Mouse (Mus musculus) heart, embryonic 12.5 days (tissue): Measurements from ENCODE around the gene Fancg. TPM values are rescaled to one million over a fixed set of nuclear protein-coding genes. Genes with fewer than 3 reads are reported as not detected.
"Not testable (repeated sequence)": the region's sequence is repeated elsewhere in the genome, so short reads cannot be mapped to it uniquely, and the experiment has no call there.

Source experiments
- ATAC-seq: fragments of 200-750 bp; cut with Nextera tagmentation; 2 replicates; pipeline ENCODE4 v1.8.0; 2017; ENCODE audit warnings: moderate TSS enrichment, moderate library complexity; ENCODE audit not compliant: insufficient number of reproducible peaks, low FRiP score
- H3K27ac ChIP-seq: fragments of 300-500 bp; sonication (generic); 2 replicates; pipeline ENCODE4 v1.5.1; 2016; ENCODE audit warnings: mild to moderate bottlenecking, moderate library complexity; ENCODE audit not compliant: poor library complexity, severe bottlenecking
- H3K27me3 ChIP-seq: fragments of 300-500 bp; sonication (generic); replicated peaks from 2 replicates; pipeline ENCODE4 v1.6.1; 2016; ENCODE audit warnings: mild to moderate bottlenecking, moderate library complexity
- H3K36me3 ChIP-seq: fragments of 300-500 bp; sonication (generic); 2 replicates; pipeline ENCODE4 v1.6.1; 2016; ENCODE audit warnings: mild to moderate bottlenecking, moderate library complexity
- H3K4me1 ChIP-seq: fragments of 300-500 bp; sonication (generic); replicated peaks from 2 replicates; pipeline ENCODE4 v1.6.1; 2016; ENCODE audit warnings: mild to moderate bottlenecking
- H3K4me2 ChIP-seq: fragments of 300-500 bp; sonication (generic); 2 replicates; pipeline ENCODE4 v1.6.1; 2016; ENCODE audit warnings: mild to moderate bottlenecking, moderate library complexity
- H3K4me3 ChIP-seq: fragments of 300-500 bp; sonication (generic); 2 replicates; pipeline ENCODE4 v1.5.1; 2016; ENCODE audit warnings: mild to moderate bottlenecking
- H3K9ac ChIP-seq: fragments of 300-500 bp; sonication (generic); 2 replicates; pipeline ENCODE4 v1.6.1; 2016; ENCODE audit warnings: mild to moderate bottlenecking, moderate library complexity
- H3K9me3 ChIP-seq: fragments of 300-500 bp; sonication (generic); replicated peaks from 2 replicates; pipeline ENCODE4 v1.6.1; 2016; ENCODE audit warnings: mild to moderate bottlenecking, moderate library complexity
- WGBS: fragments of 180-500 bp; shearing (Covaris S2); methylation state at CpG from one replicate; pipeline ENCODE4 v1.1.7; 2016; 5-methylcytosine and 5-hydroxymethylcytosine counted together
- polyA plus RNA-seq: library from polyadenylated mRNA; unstranded; fragments of >200 nt; fragmentation: Nextera tagmentation; extraction: Ambion mirVana; gene quantifications from 2 replicates; pipeline ENCODE4 v1.2.1, GENCODE M21; 2016

Fancg gene
- polyA plus RNA-seq, 1 experiment from 2014 or later, result 12.2 TPM

DNA sequence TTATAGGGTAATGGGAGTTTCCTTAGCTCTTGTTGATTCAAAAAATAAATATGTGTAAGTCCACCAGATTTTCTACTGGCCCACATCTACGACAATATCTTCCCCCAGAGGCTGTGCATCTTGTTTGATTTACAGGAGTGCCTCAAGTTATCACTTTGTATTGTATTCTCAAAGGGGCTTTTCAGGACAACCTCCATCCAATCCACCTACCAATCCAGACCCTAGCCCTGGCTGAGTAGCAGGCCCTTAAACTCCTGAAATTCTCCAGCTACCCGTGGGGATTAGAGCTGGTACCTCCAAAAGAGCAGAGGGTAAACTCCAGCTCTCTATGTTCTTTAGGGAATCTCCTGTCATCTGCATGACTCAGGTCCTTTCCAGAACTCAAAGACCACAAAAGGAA lies 12.3 kb downstream of the Fancg start:
- H3K36me3 ChIP-seq, result peaks cover 32% of the 10 kb centered on the region
- no peaks in the 10 kb centered on the region for H3K9me3 ChIP-seq
- peak overlapping the region; percentile 99 for H3K9ac ChIP-seq
- ATAC-seq, result no peak
- H3K27ac ChIP-seq, result peak overlapping the region; percentile 83
- 46% methylated on average over 2 of the region's 2 CpGs for WGBS
- peaks cover 20% of the 10 kb centered on the region for H3K4me1 ChIP-seq
- H3K27me3 ChIP-seq, result no peaks in the 10 kb centered on the region
- peak overlapping the region; percentile 97 for H3K4me3 ChIP-seq
- H3K4me2 ChIP-seq, result peak overlapping the region; percentile 65

GRCm38 (mm10) chr4:42988296-42988695 lies 22.0 kb downstream of the Fancg start:
- Histone ChIP-seq H3K4me1 (no peaks in the 10 kb centered on the region), H3K36me3 (peaks cover 98% of the 10 kb centered on the region), H3K4me2 (no peak overlapping the region), H3K27ac (no peak overlapping the region), H3K27me3 (no peaks in the 10 kb centered on the region), H3K9me3 (no peaks in the 10 kb centered on the region), H3K4me3 (no peak overlapping the region), H3K9ac (no peak overlapping the region)
- WGBS, result 87% methylated on average over 1 of the region's 1 CpGs
- no peak for ATAC-seq

DNA sequence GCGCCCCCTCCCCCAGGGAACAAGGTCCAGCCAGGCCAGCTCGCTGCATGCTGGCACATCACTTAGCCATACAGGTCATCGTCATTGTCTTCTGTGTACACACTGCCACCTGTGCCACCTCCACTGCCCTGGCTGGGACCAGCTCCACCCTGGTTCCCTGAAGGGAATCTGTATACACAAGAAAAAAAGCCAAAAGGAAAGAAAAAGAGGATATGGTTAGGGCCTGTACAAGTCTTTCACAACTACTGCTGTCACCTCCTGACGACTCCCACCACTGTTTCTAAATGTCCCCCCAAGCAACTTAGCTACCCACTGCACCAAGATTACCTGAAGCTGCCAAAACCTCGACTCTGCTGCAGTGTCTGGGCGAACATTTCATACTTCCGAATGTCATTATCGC lies 29.8 kb downstream of the Fancg start:
- H3K27ac ChIP-seq, H3K4me2 ChIP-seq, ATAC-seq, H3K4me1 ChIP-seq, H3K9me3 ChIP-seq, H3K4me3 ChIP-seq, H3K9ac ChIP-seq, H3K27me3 ChIP-seq: not testable (repeated sequence)
- H3K36me3 ChIP-seq, result peaks cover 81% of the 10 kb centered on the region
- WGBS, result 91% methylated on average over 8 of the region's 8 CpGs

GRCm38 (mm10) chr4:42978062-42978461 lies 32.2 kb downstream of the Fancg start:
- Histone ChIP-seq H3K36me3 (peaks cover 57% of the 10 kb centered on the region), H3K9ac (no peak overlapping the region), H3K27ac (no peak overlapping the region), H3K4me1 (peaks cover 16% of the 10 kb centered on the region), H3K4me3 (no peak overlapping the region), H3K4me2 (no peak overlapping the region), H3K9me3 (no peaks in the 10 kb centered on the region), H3K27me3 (no peaks in the 10 kb centered on the region)
- 93% methylated on average over 4 of the region's 4 CpGs for WGBS
- no peak for ATAC-seq

GRCm38 (mm10) chr4:42973868-42974267 lies 36.4 kb downstream of the Fancg start:
- Histone ChIP-seq H3K4me3 (no peak overlapping the region), H3K27me3 (no peaks in the 10 kb centered on the region), H3K36me3 (peaks cover 21% of the 10 kb centered on the region), H3K4me1 (peaks cover 16% of the 10 kb centered on the region), H3K9me3 (no peaks in the 10 kb centered on the region), H3K27ac (peak overlapping the region; percentile 48; the same call in 1 of the 2 replicates), H3K4me2 (no peak overlapping the region), H3K9ac (no peak overlapping the region)
- WGBS, result 38% methylated on average over 5 of the region's 5 CpGs
- ATAC-seq, result no peak

DNA sequence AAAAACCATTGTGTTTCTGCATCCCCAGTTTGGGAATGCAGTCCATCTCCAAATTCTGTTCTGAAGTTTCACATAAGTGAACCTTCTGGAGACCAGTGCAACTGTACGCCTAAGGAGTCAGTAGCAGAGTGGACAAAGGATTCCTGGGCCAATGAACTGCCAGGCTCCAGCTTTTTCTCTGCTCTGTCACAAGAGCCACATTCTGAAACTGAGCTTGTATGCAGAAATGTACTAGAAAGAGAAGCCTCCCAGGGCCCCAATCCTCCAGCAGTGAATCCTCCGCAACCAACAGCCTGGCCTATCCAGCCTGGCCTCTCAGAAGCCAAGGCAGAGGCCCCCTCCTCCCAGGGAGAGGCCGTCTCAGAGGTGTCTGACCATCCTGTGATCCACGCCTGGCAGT lies 37.4 kb downstream of the Fancg start:
- H3K27ac ChIP-seq, result no peak overlapping the region
- H3K9ac ChIP-seq, result no peak overlapping the region
- peaks cover 14% of the 10 kb centered on the region for H3K36me3 ChIP-seq
- no peak for ATAC-seq
- H3K4me1 ChIP-seq, result peaks cover 16% of the 10 kb centered on the region
- 66% methylated on average over 4 of the region's 4 CpGs for WGBS
- H3K27me3 ChIP-seq, result no peaks in the 10 kb centered on the region
- no peak overlapping the region for H3K4me3 ChIP-seq
- no peak overlapping the region for H3K4me2 ChIP-seq
- H3K9me3 ChIP-seq, result no peaks in the 10 kb centered on the region

GRCm38 (mm10) chr4:42969304-42969703 lies 41.0 kb downstream of the Fancg start, which contains the start of gene 1700022I11Rik:
Gene 1700022I11Rik, plus strand, starts transcription at chr4:42969604.
- no peak within 1 kb of the TSS for H3K27ac ChIP-seq
- ATAC-seq, result no peak
- H3K4me1 ChIP-seq, result peaks cover 21% of the 10 kb centered on the region
- 83% methylated on average over 4 of the region's 4 CpGs for WGBS
- no peak within 1 kb of the TSS for H3K9ac ChIP-seq
- H3K4me2 ChIP-seq, result no peak within 1 kb of the TSS
- H3K27me3 ChIP-seq, result no peaks in the 10 kb centered on the region
- H3K4me3 ChIP-seq, result no peak within 1 kb of the TSS
- H3K9me3 ChIP-seq, result no peaks in the 10 kb centered on the region
- no peaks in the 10 kb centered on the region for H3K36me3 ChIP-seq

DNA sequence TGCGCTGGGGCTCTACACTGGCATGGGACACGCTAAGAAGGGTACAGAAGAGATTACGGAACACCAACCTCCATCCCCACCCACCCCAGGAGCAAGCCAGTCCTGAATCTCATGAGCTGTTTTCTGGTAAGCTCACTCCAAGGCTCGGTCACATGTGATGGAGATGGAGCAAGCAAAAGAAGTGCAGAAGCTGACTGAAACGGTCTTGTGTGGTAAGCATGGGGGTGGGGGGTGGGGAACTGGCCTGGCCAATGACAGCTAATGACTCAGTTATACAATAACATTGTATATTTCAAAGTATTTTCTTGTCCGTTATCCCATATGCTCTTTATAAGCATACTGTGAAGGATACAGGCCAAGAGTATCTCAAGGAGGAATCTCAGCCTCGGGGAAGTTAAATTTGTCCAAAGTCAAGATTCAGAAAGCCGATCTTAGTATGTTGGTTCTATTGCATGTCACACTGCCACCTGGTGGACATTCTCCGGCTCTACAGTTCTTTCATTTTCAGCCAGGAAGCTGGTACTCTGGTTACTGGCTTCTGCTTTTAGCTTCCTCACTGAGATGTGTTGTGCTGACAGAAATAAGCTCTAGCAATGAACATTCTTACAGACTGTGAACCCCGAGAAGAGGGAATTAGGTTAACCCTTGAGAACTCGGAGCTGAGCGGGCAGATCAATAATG lies 45.1 kb downstream of the Fancg start:
- no peak for ATAC-seq
- Histone ChIP-seq H3K4me2 (peak overlapping the region; percentile 48), H3K27me3 (no peaks in the 10 kb centered on the region), H3K36me3 (no peaks in the 10 kb centered on the region), H3K9me3 (0 out of 2 replicates have a peak, but pooled peaks cover 2% of the 10 kb centered on the region), H3K9ac (no peak overlapping the region), H3K4me1 (peaks cover 15% of the 10 kb centered on the region), H3K27ac (no peak overlapping the region), H3K4me3 (peak overlapping the region; percentile 17; the same call in 1 of the 2 replicates)
- WGBS, result 17% methylated on average over 12 of the region's 12 CpGs

DNA sequence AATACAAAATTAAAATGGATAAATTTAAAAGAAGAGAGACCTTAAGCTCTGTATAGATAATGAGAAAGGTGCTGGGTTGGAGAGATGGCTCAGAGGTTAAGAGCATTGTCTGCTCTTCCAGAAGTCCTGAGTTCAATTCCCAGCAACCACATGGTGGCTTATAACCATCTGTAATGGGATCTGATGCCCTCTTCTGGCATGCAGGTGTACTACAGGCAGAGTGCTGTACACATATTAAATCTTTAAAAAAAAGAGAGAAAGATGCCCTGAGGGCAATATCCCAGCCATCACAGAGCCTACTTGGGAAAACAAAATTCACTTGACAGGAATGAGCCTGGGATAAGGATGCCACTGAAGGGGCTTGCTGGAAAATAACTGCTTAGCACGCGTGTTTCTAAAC lies 46.8 kb downstream of the Fancg start:
- ATAC-seq, result no peak
- peak overlapping the region; percentile 54; the same call in 1 of the 2 replicates for H3K27ac ChIP-seq
- H3K27me3 ChIP-seq, result no peaks in the 10 kb centered on the region
- 69% methylated on average over 2 of the region's 2 CpGs for WGBS
- H3K9ac ChIP-seq, result no peak overlapping the region
- H3K36me3 ChIP-seq, result no peaks in the 10 kb centered on the region
- H3K4me1 ChIP-seq, result peaks cover 32% of the 10 kb centered on the region
- H3K9me3 ChIP-seq, result 0 out of 2 replicates have a peak, but pooled peaks cover 2% of the 10 kb centered on the region
- no peak overlapping the region for H3K4me3 ChIP-seq
- no peak overlapping the region for H3K4me2 ChIP-seq

GRCm38 (mm10) chr4:42961592-42961991 lies 48.7 kb downstream of the Fancg start:
- no peak overlapping the region for H3K27ac ChIP-seq
- H3K27me3 ChIP-seq, result no peaks in the 10 kb centered on the region
- H3K9me3 ChIP-seq, result 0 out of 2 replicates have a peak, but pooled peaks cover 2% of the 10 kb centered on the region
- peaks cover 43% of the 10 kb centered on the region for H3K4me1 ChIP-seq
- WGBS, result 28% methylated on average over 4 of the region's 4 CpGs
- H3K4me3 ChIP-seq, result no peak overlapping the region
- ATAC-seq, result no peak
- peaks cover 18% of the 10 kb centered on the region for H3K36me3 ChIP-seq
- no peak overlapping the region for H3K4me2 ChIP-seq
- H3K9ac ChIP-seq, result no peak overlapping the region

DNA sequence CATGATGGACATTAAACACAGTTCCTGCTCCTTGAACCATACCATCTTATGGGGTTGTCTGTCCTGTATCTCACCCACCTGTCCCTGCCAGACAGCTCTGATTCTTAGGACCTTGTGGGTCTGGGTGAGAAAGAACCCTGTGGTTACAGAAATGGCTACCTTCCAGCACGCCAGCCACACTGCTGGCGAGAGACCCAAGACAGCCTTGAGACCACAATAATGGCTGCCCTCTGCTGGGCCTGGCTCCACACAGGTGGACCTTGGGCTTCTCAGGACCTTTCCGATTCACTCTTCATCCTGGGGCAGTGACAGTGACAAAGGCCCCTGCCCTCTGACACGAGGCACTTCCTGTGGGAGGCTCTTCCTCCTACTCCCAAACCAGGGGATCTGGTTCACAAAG lies 50.9 kb downstream of the Fancg start:
- no peak overlapping the region for H3K4me3 ChIP-seq
- peak overlapping the region; percentile 72 for H3K27ac ChIP-seq
- peaks cover 39% of the 10 kb centered on the region for H3K4me1 ChIP-seq
- H3K9ac ChIP-seq, result no peak overlapping the region
- 0 out of 2 replicates have a peak, but pooled peaks cover 2% of the 10 kb centered on the region for H3K9me3 ChIP-seq
- no peak for ATAC-seq
- H3K36me3 ChIP-seq, result peaks cover 26% of the 10 kb centered on the region
- H3K4me2 ChIP-seq, result peak overlapping the region; percentile 14; the same call in 1 of the 2 replicates
- no peaks in the 10 kb centered on the region for H3K27me3 ChIP-seq
- 77% methylated on average over 4 of the region's 4 CpGs for WGBS
